Mouse (Mus musculus) liver, embryonic 11.5 days (tissue): ENCODE data around the gene Apoc2. TPM values are rescaled to one million over a fixed set of nuclear protein-coding genes. Genes with fewer than 3 reads are reported as not detected.

Source experiments
- ATAC-seq: fragments of 200-750 bp; cut with Nextera tagmentation; replicated peaks from 2 replicates; pipeline ENCODE4 v1.8.0; 2017; ENCODE audit warnings: moderate number of reproducible peaks, mild to moderate bottlenecking, moderate TSS enrichment, moderate library complexity; ENCODE audit not compliant: low FRiP score
- DNase-seq: peaks from one replicate; pipeline ENCODE4 v3.0.0-alpha.2; 2017; ENCODE audit warnings: low spot score
- H3K27ac ChIP-seq: fragments of 300-500 bp; sonication (generic); 2 replicates; pipeline ENCODE4 v1.5.1; 2014; ENCODE audit warnings: mild to moderate bottlenecking, low read depth, low read length, control low read depth
- H3K27me3 ChIP-seq: fragments of 300-500 bp; sonication (generic); replicated peaks from 2 replicates; pipeline ENCODE4 v1.6.1; 2014; ENCODE audit warnings: low read length, mixed read lengths; ENCODE audit not compliant: control insufficient read depth, insufficient read depth
- H3K36me3 ChIP-seq: fragments of 300-500 bp; sonication (generic); 2 replicates; pipeline ENCODE4 v1.6.1; 2014; ENCODE audit warnings: mild to moderate bottlenecking, low read length, moderate library complexity, mixed read lengths; ENCODE audit not compliant: control insufficient read depth, insufficient read depth
- H3K4me1 ChIP-seq: fragments of 300-500 bp; sonication (generic); replicated peaks from 2 replicates; pipeline ENCODE4 v1.6.1; 2014; ENCODE audit warnings: low read length, mixed read lengths; ENCODE audit not compliant: control insufficient read depth, insufficient read depth
- H3K4me2 ChIP-seq: fragments of 300-500 bp; sonication (generic); 2 replicates; pipeline ENCODE4 v1.6.1; 2014; ENCODE audit warnings: mild to moderate bottlenecking, control low read depth, moderate library complexity
- H3K4me3 ChIP-seq: fragments of 300-500 bp; sonication (generic); 2 replicates; pipeline ENCODE4 v1.5.1; 2014; ENCODE audit warnings: low read depth, low read length, control low read depth
- H3K9ac ChIP-seq: fragments of 300-500 bp; sonication (generic); 2 replicates; pipeline ENCODE4 v1.6.1; 2014; ENCODE audit warnings: low read depth, low read length, control low read depth
- H3K9me3 ChIP-seq: fragments of 300-500 bp; sonication (generic); 2 replicates; pipeline ENCODE4 v1.6.1; 2016; ENCODE audit warnings: low read length, inconsistent platforms, mixed read lengths; ENCODE audit not compliant: control insufficient read depth
- WGBS: fragments of 180-500 bp; shearing (Covaris S2); extraction: QIAGEN DNeasy Blood & Tissue Kit; methylation state at CpG from one replicate; pipeline ENCODE4 v1.1.7; 2014; 5-methylcytosine and 5-hydroxymethylcytosine counted together
- polyA plus RNA-seq: library from polyadenylated mRNA; unstranded; fragments of >200 nt; fragmentation: Nextera tagmentation; extraction: Ambion mirVana; gene quantifications from 2 replicates; pipeline ENCODE4 v1.2.1, GENCODE M21; 2014

The Apoc2 gene
- polyA plus RNA-seq, 1 experiment from 2014 or later: 244 TPM

GRCm38 (mm10) chr7:19664955-19665841 is 12.5 kb downstream of the Apoc2 start, which contains the start of gene Clptm1:
TSS of gene Clptm1 (minus strand) at chr7:19665033.
- WGBS: under 1% methylated on average over 60 of the region's 63 CpGs
- peak within 1 kb of the TSS; percentile 97 for H3K27ac ChIP-seq
- peak within 1 kb of the TSS; percentile 98 for H3K9ac ChIP-seq

GRCm38 (mm10) chr7:19664455-19664954 is 13.2 kb downstream of the Apoc2 start:
- under 1% methylated on average over 37 of the region's 37 CpGs for WGBS
- H3K36me3 ChIP-seq: peaks cover 15% of the 10 kb centered on the region
- H3K9ac ChIP-seq: peak overlapping the region; percentile 98
- H3K27ac ChIP-seq: peak overlapping the region; percentile 71
- H3K27me3 ChIP-seq: no peaks in the 10 kb centered on the region
- ATAC-seq: peak; percentile 39
- H3K9me3 ChIP-seq: no peaks in the 10 kb centered on the region
- DNase-seq: no peak
- H3K4me3 ChIP-seq: peak overlapping the region; percentile 100
- H3K4me2 ChIP-seq: peak overlapping the region; percentile 96
- peaks cover 18% of the 10 kb centered on the region for H3K4me1 ChIP-seq

More at GRCm38 (mm10) chr7:19664955-19665841, 12.5 kb downstream of the Apoc2 start, which contains the start of gene Clptm1:
- ATAC-seq (peak; percentile 78), DNase-seq (peak; percentile 95)
- no peaks in the 10 kb centered on the region for H3K9me3 ChIP-seq
- H3K4me2 ChIP-seq: peak within 1 kb of the TSS; percentile 96
- no peaks in the 10 kb centered on the region for H3K27me3 ChIP-seq
- peaks cover 22% of the 10 kb centered on the region for H3K4me1 ChIP-seq
- peak within 1 kb of the TSS; percentile 100 for H3K4me3 ChIP-seq
- peaks cover 15% of the 10 kb centered on the region for H3K36me3 ChIP-seq

- Histone ChIP-seq H3K27ac (peak overlapping the region; percentile 71; the same call in 1 of the 2 replicates), H3K4me3 (peak overlapping the region; percentile 100), H3K9me3 (no peaks in the 10 kb centered on the region), H3K4me1 (peaks cover 12% of the 10 kb centered on the region), H3K4me2 (peak overlapping the region; percentile 96), H3K27me3 (no peaks in the 10 kb centered on the region), H3K9ac (peak overlapping the region; percentile 98), H3K36me3 (peaks cover 15% of the 10 kb centered on the region)
- ATAC-seq: no peak
- DNase-seq: no peak
- 16% methylated on average over 8 of the region's 8 CpGs for WGBS
Measured at GRCm38 (mm10) chr7:19663940-19664339, 13.8 kb downstream of the Apoc2 start.

DNA sequence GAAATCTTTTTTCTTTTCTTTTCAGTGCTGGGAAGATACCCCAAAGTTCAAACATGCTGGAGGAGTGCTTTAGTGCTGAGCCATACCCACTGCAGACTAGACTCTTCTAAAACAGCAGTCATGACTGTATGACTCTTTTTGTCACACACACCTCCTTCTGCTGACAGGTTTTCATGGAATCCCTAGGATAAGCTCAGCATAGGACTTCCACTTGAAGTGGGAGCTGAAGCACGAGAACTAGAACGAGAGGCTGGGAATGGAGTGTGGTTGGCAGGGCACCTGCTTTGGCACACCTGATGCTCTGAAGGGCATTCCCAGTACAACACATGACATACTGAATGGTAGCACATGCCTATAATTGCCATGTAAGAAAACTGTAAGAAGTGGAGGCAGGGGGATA is 25.1 kb downstream of the Apoc2 start:
- Histone ChIP-seq H3K9me3 (no peaks in the 10 kb centered on the region), H3K9ac (no peak overlapping the region), H3K4me1 (peaks cover 9% of the 10 kb centered on the region), H3K4me2 (no peak overlapping the region), H3K27me3 (no peaks in the 10 kb centered on the region), H3K27ac (no peak overlapping the region), H3K36me3 (peaks cover 26% of the 10 kb centered on the region), H3K4me3 (no peak overlapping the region)
- DNase-seq (no peak), ATAC-seq (no peak)
- 91% methylated on average over 2 of the region's 2 CpGs for WGBS

DNA sequence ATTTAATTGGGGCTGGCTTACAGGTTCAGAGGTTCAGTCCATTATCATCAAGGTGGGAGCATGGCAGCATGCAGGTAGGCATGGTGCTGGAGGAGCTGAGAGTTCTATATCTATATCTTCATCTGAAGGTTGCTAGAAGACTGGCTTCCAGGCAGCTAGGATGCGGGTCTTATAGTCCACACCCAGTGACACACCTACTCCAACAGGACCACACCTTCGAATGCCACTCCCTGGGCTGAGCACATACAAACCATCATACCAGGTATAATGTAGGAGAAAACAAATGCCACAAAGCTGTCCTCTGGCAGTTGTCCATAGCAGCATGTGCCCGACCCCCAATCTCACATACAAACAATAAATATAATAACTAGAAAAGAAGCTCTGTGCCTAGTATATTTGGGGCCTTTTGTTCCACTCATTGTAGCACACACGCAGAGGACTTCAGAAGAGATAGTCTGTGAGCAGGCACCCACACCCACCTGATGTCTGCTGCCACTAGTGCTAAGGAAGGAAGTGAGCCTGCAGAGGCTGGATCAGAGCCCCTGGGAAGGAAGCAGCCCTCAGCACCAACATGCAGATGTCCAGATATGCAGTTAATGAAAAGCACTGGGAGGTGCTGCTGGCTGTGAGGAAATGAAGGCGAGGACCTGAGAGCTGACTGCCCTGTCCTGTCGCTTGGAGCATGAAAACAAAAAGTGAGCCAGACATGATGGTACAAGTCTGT is 26.5 kb downstream of the Apoc2 start:
- H3K27ac ChIP-seq: no peak overlapping the region
- H3K4me1 ChIP-seq: peaks cover 9% of the 10 kb centered on the region
- no peak overlapping the region for H3K9ac ChIP-seq
- H3K4me2 ChIP-seq: no peak overlapping the region
- DNase-seq (no peak), ATAC-seq (peak; percentile 48; the same call in 1 of the 2 replicates)
- no peak overlapping the region for H3K4me3 ChIP-seq
- H3K36me3 ChIP-seq: peaks cover 30% of the 10 kb centered on the region
- 64% methylated on average over 6 of the region's 6 CpGs for WGBS
- H3K27me3 ChIP-seq: no peaks in the 10 kb centered on the region
- H3K9me3 ChIP-seq: no peaks in the 10 kb centered on the region

DNA sequence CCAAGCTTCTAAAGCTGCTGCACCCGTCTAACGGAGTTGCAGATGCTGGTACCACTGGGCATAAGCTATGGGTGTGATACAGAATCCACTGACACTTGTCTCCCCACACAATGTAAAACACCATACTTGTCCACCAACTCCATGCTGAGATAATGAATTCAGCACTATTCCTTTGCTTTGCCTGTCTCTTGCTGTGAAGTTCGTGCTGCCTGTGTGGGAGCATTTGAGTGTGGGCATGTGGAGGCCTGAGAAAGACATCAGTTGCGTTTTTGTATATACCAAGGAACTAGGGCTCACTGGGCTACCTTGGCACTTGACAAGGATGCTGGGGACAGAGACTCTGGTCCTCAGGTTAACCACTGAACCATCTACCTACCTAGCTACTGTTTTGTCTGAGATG is 36.5 kb downstream of the Apoc2 start:
- H3K4me1 ChIP-seq: no peaks in the 10 kb centered on the region
- DNase-seq (no peak), ATAC-seq (no peak)
- no peaks in the 10 kb centered on the region for H3K27me3 ChIP-seq
- H3K9ac ChIP-seq: no peak overlapping the region
- WGBS: 98% methylated on average over 4 of the region's 4 CpGs
- H3K9me3 ChIP-seq: no peaks in the 10 kb centered on the region
- H3K4me3 ChIP-seq: no peak overlapping the region
- no peak overlapping the region for H3K4me2 ChIP-seq
- H3K36me3 ChIP-seq: peaks cover 68% of the 10 kb centered on the region
- no peak overlapping the region for H3K27ac ChIP-seq

DNA sequence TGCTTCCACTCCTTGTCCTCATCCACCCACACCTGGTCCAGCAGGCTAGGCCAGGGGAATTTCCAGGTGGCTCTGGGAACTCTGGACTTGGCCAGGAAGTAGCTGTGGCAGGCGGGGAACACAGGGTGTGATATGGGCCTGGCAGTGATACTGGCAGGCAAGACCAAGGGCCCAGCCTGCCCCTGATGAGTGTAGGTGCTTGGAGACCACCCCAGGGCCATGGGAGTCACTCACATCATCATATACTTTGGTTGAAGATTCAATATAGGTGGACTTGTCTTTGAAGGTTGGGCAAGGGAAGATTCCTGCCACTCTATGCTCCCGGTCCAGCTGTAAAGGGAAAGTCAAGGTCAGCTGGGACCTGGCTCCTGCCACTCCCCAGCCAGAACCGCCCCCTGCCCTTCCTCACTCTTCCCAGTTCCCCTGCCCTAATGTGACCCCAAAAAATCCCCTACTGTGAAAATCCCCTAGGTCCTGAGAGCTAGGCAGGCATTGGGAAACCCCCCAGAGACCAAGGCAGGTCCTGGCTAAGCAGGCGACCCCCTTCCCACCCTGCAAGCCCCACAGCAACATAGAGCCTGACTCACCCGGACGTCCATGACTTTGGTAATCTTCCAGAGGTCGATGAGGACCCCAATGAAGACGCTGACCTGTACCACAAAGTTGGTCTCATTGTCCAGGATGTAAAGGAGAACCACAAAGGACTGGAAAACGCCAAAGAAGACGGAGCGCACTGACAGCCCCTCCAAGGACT is 42.5 kb downstream of the Apoc2 start:
- 86% methylated on average over 11 of the region's 11 CpGs for WGBS
- Histone ChIP-seq H3K4me3 (no peak overlapping the region), H3K4me2 (no peak overlapping the region)

DNA sequence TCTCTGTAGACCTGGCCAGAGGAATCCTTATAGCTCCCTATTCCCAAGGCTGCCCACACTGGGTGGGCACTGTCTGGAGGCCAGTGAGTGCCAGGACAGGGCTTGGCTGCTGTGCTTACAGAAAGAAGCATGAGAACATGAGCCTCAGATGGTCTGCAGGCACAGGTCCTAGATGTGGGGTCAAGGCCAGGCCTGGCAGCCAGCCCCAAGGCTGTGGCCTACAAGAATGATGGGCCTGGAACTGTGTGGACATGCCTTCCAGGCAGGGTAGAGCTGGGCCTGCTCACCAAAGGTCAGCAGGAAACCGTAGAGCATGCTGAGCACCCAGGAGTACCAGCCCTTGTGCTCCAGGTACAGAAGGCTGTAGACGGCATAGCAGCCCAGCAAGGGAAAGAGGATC is 43.1 kb downstream of the Apoc2 start:
- Histone ChIP-seq H3K27me3 (no peaks in the 10 kb centered on the region), H3K9ac (no peak overlapping the region), H3K36me3 (peaks cover 49% of the 10 kb centered on the region), H3K4me1 (peaks cover 23% of the 10 kb centered on the region), H3K4me3 (no peak overlapping the region), H3K9me3 (no peaks in the 10 kb centered on the region), H3K27ac (no peak overlapping the region), H3K4me2 (no peak overlapping the region)
- DNase-seq (no peak), ATAC-seq (no peak)
- WGBS: 96% methylated on average over 2 of the region's 2 CpGs

More for the DNA sequence above, 42.5 kb downstream of the Apoc2 start:
- Histone ChIP-seq H3K36me3 (peaks cover 51% of the 10 kb centered on the region), H3K4me1 (peaks cover 20% of the 10 kb centered on the region), H3K27ac (no peak overlapping the region), H3K9ac (no peak overlapping the region), H3K9me3 (no peaks in the 10 kb centered on the region), H3K27me3 (no peaks in the 10 kb centered on the region)
- DNase-seq: no peak
- no peak for ATAC-seq
